Mouse (Mus musculus): ENCODE data around the gene Triobp. TPM values are rescaled to one million over a fixed set of nuclear protein-coding genes. Genes with fewer than 3 reads are reported as not detected.

Gene Triobp
- polyA plus RNA-seq, 1 experiment: 35.7 TPM

GRCm38 (mm10) chr15:78986536-78987220, 39.2 kb downstream of the Triobp start:
- Histone ChIP-seq H3ac (ENCODE audit: control insufficient read depth, insufficient read length, low read depth) (no peak overlapping the region), H3K79me2 (ENCODE audit: control insufficient read depth, insufficient read depth) (peaks cover 44% of the 10 kb centered on the region), H3K4me3 (ENCODE audit: insufficient read depth, poor library complexity, severe bottlenecking) (no peak overlapping the region), H3K36me3 (ENCODE audit: control insufficient read depth, insufficient read depth) (peaks cover 20% of the 10 kb centered on the region), H3K27me3 (ENCODE audit: control insufficient read depth, insufficient read depth, insufficient read length) (no peaks in the 10 kb centered on the region), H3K79me3 (ENCODE audit: low read depth) (peaks cover 6% of the 10 kb centered on the region)
- no peak for TF ChIP-seq MAX (IDR thresholded peaks at IDR 0.05)

- peak; percentile 99 for TF ChIP-seq MAX (IDR thresholded peaks at IDR 0.05)
- TF ChIP-seq CEBPB (IDR thresholded peaks at IDR 0.05; ENCODE audit: low read depth): no peak
- no peak for TF ChIP-seq MYOG (IDR thresholded peaks at IDR 0.05; ENCODE audit: control insufficient read depth, extremely low read depth, insufficient read length)
- TF ChIP-seq MYOD1 (IDR thresholded peaks at IDR 0.05; ENCODE audit: control insufficient read depth, insufficient read length, low read depth): peak; percentile 21
- TF ChIP-seq CTCF (IDR thresholded peaks at IDR 0.05; ENCODE audit: control insufficient read depth, insufficient read depth, insufficient read length): no peak
- TF ChIP-seq FOSL1 (IDR thresholded peaks at IDR 0.05; ENCODE audit: insufficient read depth, low read length, poor library complexity, severe bottlenecking): peak; percentile 18
- TF ChIP-seq USF1 (IDR thresholded peaks at IDR 0.05; ENCODE audit: low read depth): peak; percentile 39
- peaks cover 39% of the 10 kb centered on the region for H3K36me3 ChIP-seq (ENCODE audit: control insufficient read depth, insufficient read depth)
- H3ac ChIP-seq (ENCODE audit: control insufficient read depth, insufficient read length, low read depth): peak overlapping the region; percentile 25
- peaks cover 6% of the 10 kb centered on the region for H3K79me3 ChIP-seq (ENCODE audit: low read depth)
- no peak overlapping the region for H3K4me3 ChIP-seq (ENCODE audit: insufficient read depth, poor library complexity, severe bottlenecking)
- H3K79me2 ChIP-seq (ENCODE audit: control insufficient read depth, insufficient read depth): peaks cover 40% of the 10 kb centered on the region
- H3K27me3 ChIP-seq (ENCODE audit: control insufficient read depth, insufficient read depth, insufficient read length): no peaks in the 10 kb centered on the region
Measured at GRCm38 (mm10) chr15:78988499-78988971, 41.0 kb downstream of the Triobp start.

- H3K79me2 ChIP-seq (ENCODE audit: control insufficient read depth, insufficient read depth): peaks cover 32% of the 10 kb centered on the region
- no peak overlapping the region for H3K4me3 ChIP-seq (ENCODE audit: insufficient read depth, poor library complexity, severe bottlenecking)
- no peak overlapping the region for H3ac ChIP-seq (ENCODE audit: control insufficient read depth, insufficient read length, low read depth)
- H3K27me3 ChIP-seq (ENCODE audit: control insufficient read depth, insufficient read depth, insufficient read length): no peaks in the 10 kb centered on the region
- H3K36me3 ChIP-seq (ENCODE audit: control insufficient read depth, insufficient read depth): peaks cover 48% of the 10 kb centered on the region
- TF ChIP-seq MYOD1 (IDR thresholded peaks at IDR 0.05; ENCODE audit: control insufficient read depth, insufficient read length, low read depth): no peak
- no peak for TF ChIP-seq CTCF (IDR thresholded peaks at IDR 0.05; ENCODE audit: control insufficient read depth, insufficient read depth, insufficient read length)
- TF ChIP-seq MYOG (IDR thresholded peaks at IDR 0.05; ENCODE audit: control insufficient read depth, extremely low read depth, insufficient read length): no peak
- TF ChIP-seq MAX (IDR thresholded peaks at IDR 0.05): no peak
- TF ChIP-seq FOSL1 (IDR thresholded peaks at IDR 0.05; ENCODE audit: insufficient read depth, low read length, poor library complexity, severe bottlenecking): no peak
- no peak for TF ChIP-seq USF1 (IDR thresholded peaks at IDR 0.05; ENCODE audit: low read depth)
- TF ChIP-seq CEBPB (IDR thresholded peaks at IDR 0.05; ENCODE audit: low read depth): no peak
- peaks cover 6% of the 10 kb centered on the region for H3K79me3 ChIP-seq (ENCODE audit: low read depth)
Measured at GRCm38 (mm10) chr15:78989152-78990092, 41.9 kb downstream of the Triobp start.

GRCm38 (mm10) chr15:78990093-78990463, 42.6 kb downstream of the Triobp start:
- TF ChIP-seq USF1 (IDR thresholded peaks at IDR 0.05; ENCODE audit: low read depth) (no peak), MYOD1 (IDR thresholded peaks at IDR 0.05; ENCODE audit: control insufficient read depth, insufficient read length, low read depth) (no peak), CTCF (IDR thresholded peaks at IDR 0.05; ENCODE audit: control insufficient read depth, insufficient read depth, insufficient read length) (no peak), MYOG (IDR thresholded peaks at IDR 0.05; ENCODE audit: control insufficient read depth, extremely low read depth, insufficient read length) (no peak), FOSL1 (IDR thresholded peaks at IDR 0.05; ENCODE audit: insufficient read depth, low read length, poor library complexity, severe bottlenecking) (no peak), MAX (IDR thresholded peaks at IDR 0.05) (no peak), CEBPB (IDR thresholded peaks at IDR 0.05; ENCODE audit: low read depth) (no peak)
- H3K27me3 ChIP-seq (ENCODE audit: control insufficient read depth, insufficient read depth, insufficient read length): no peaks in the 10 kb centered on the region
- H3K36me3 ChIP-seq (ENCODE audit: control insufficient read depth, insufficient read depth): peaks cover 48% of the 10 kb centered on the region
- peaks cover 2% of the 10 kb centered on the region for H3K79me3 ChIP-seq (ENCODE audit: low read depth)
- H3K4me3 ChIP-seq (ENCODE audit: insufficient read depth, poor library complexity, severe bottlenecking): no peak overlapping the region
- H3ac ChIP-seq (ENCODE audit: control insufficient read depth, insufficient read length, low read depth): no peak overlapping the region
- H3K79me2 ChIP-seq (ENCODE audit: control insufficient read depth, insufficient read depth): peaks cover 26% of the 10 kb centered on the region

GRCm38 (mm10) chr15:78990970-78991525, 43.5 kb downstream of the Triobp start:
- Histone ChIP-seq H3K36me3 (ENCODE audit: control insufficient read depth, insufficient read depth) (peaks cover 48% of the 10 kb centered on the region), H3K27me3 (ENCODE audit: control insufficient read depth, insufficient read depth, insufficient read length) (no peaks in the 10 kb centered on the region), H3ac (ENCODE audit: control insufficient read depth, insufficient read length, low read depth) (no peak overlapping the region), H3K79me2 (ENCODE audit: control insufficient read depth, insufficient read depth) (peaks cover 16% of the 10 kb centered on the region), H3K4me3 (ENCODE audit: insufficient read depth, poor library complexity, severe bottlenecking) (no peak overlapping the region), H3K79me3 (ENCODE audit: low read depth) (no peaks in the 10 kb centered on the region)
- no peak for TF ChIP-seq USF1 (IDR thresholded peaks at IDR 0.05; ENCODE audit: low read depth)
- TF ChIP-seq CTCF (IDR thresholded peaks at IDR 0.05; ENCODE audit: control insufficient read depth, insufficient read depth, insufficient read length): no peak
- no peak for TF ChIP-seq CEBPB (IDR thresholded peaks at IDR 0.05; ENCODE audit: low read depth)
- no peak for TF ChIP-seq MYOG (IDR thresholded peaks at IDR 0.05; ENCODE audit: control insufficient read depth, extremely low read depth, insufficient read length)
- no peak for TF ChIP-seq MYOD1 (IDR thresholded peaks at IDR 0.05; ENCODE audit: control insufficient read depth, insufficient read length, low read depth)

All from C2C12 (cell line).